Mouse (Mus musculus): ENCODE measurements around the gene Gm13762.
"Not testable (repeated sequence)": the region's sequence is repeated elsewhere in the genome, so short reads cannot be mapped to it uniquely, and the experiment has no call there.

The Gm13762 gene

DNA sequence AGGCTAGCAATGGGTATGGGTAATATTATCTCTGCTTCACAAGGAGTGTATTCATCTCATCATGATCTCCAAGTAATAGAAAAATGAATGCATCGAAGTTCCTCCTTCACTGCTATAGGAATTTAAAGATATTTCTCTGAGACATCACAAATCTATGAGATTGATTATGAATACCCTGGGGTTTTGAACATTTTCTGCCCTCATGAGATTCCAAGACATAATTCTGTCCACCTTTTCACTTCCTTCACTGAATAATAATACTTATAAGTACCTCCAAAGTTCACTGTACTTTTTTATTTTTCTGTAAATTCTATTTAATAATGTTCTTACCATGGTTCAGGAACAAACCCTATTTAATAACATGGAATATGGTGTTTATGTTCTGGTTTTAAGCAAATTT, at the start of gene Gm13762:
Gm13762 (minus strand) TSS at position 101 of the 400 bp plus-strand sequence.
- no peak for DNase-seq

DNA sequence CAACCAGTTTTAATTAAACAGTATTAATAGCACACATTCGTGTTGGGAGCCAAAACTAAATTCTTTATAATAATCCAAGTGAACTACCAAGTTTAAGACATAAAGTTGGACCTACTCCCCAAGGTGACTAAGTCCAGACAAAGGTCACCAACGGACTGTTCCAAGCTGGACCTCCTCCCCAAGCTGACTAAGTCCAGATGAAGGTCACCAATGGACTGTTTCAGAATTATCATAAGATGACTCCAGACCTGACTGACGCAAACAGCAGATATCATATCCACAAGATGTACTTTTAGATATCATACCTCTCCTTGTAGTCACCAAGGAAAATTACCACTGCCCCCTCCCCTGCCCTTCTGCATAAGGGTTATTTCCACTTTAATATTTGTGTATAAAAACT, 41.4 kb upstream of the Gm13762 start:
- DNase-seq, result not testable (repeated sequence)

DNA sequence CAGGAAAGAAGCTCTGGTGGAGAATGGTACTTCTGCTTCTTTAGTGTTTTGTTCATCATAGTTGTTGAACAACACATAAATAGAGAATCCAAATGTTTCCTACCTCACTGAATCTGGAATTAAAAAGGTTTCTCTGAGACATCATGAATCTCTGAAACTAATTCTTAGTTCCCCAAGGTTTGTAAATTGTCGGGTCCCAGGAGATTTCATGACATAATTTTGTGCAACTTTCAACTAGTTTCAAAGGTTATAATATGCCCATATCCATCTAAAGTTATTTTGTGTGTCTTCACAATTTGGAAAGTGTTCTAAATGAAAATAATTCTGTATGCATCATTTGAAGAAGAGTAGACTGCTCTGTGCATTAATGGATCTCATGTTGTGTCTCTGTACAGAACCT, 38.2 kb upstream of the Gm13762 start, which contains the start of gene Olfr1216:
Olfr1216 (minus strand) TSS at position 101 of the 400 bp plus-strand sequence.
- DNase-seq, result no peak

DNA sequence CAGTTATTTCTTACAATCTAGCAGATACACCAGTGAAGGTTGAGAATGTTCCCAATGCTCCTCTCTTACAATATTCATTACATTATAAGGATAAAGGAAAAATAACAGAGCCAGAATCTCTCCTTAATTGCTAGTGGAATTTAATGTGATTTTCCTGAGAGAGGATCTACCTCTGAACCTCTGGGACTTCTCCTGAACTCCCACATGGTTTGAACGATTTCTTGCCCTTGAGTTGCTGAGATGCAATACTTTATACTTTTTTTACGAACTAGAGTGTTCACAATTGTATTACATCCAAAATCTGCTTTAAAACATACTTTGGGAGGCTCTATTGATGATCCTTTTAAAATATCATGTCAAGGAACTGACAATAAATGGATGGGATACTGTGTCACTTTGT, 26.8 kb upstream of the Gm13762 start, which contains the start of gene Olfr1215:
Olfr1215 (minus strand) TSS at position 101 of the 400 bp plus-strand sequence.
- DNase-seq, result no peak

DNA sequence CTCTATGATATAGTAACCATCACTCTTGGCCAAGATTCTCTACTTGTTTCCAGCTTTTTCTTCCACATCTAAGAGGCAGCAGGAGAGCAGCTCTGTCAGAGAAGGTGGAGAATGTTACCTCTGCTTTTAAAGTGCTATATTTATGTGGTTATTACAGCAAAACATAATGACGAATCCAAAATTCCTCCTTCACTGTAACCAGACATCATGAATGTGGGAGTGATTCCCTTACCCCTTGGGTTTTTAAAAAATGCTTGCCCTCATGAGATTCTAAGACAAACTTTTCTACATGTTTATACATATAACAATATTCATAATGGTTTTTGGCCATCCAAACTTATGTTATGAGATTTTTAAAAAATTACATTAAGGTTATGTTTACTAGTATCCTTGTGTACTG, 12.5 kb upstream of the Gm13762 start, which contains the start of gene Olfr1214:
Olfr1214 (minus strand) TSS at position 101 of the 400 bp plus-strand sequence.
- no peak for DNase-seq

DNA sequence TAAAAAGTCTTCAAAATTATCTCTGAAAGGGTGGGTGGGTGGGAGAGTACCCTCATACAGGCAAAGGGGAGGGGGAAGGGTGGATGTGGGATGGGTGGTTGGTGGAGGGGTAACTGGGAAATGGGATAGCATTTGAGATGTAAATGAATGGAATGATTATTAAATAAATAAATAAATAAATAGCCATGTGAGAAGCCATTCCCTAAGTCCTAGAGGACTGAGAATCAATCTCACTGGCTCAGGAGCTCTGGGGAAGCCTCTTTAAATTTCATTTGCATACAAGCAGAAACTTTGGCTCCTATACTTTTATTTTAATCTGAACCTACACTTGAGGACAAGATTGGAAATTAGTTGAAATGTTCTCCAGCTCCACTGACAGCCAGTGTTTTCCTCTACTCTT, 26.4 kb downstream of the Gm13762 start, which contains the start of gene Olfr1212:
Olfr1212 (plus strand) TSS at position 301 of the 400 bp plus-strand sequence.
- no peak for DNase-seq

DNA sequence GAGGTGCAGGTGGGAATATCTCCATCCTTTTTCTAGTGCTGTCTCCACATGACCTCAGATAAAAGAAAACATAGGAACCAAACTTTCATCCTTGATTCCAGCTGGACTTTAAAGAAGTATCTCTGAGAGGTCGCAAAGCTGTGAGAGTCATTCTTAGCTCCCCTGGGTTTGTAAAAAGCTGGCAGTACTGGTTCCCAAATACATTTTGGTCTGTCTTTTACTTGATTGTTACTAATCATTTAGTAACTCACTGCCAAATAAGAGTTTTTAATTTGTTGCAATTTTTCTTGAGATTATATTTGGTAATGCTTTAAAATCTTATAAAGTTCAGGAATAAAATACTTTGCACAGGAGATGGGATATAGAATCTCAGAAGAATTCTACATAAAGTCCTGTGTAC, 42.1 kb downstream of the Gm13762 start, which contains the start of gene Olfr1211:
Olfr1211 (minus strand) TSS at position 101 of the 400 bp plus-strand sequence.
- DNase-seq, result no peak

Measured in kidney, postnatal 4 days (tissue).